Mouse (Mus musculus) neutrophil, adult 5-6 weeks (primary cell): ENCODE data around the gene Gm10722. TPM values are rescaled to one million over a fixed set of nuclear protein-coding genes. Genes with fewer than 3 reads are reported as not detected.
A peak's percentile ranks its signal among the peaks of the same experiment; 100 is the strongest.
"Not testable (repeated sequence)": the region's sequence is repeated elsewhere in the genome, so short reads cannot be mapped to it uniquely, and the experiment has no call there.

Experiments used
- ATAC-seq: fragments of 151-379, 151-347 bp; 2 replicates; pipeline ENCODE4 v1.8.0; 2017; ENCODE audit warnings: mild to moderate bottlenecking, moderate TSS enrichment; ENCODE audit not compliant: insufficient number of reproducible peaks, poor library complexity, low FRiP score, severe bottlenecking; ENCODE audit errors: extremely low read depth
- total RNA-seq: library from RNA; stranded (forward); fragments of 200-1000 nt; gene quantifications from 2 replicates; pipeline ENCODE4 v1.2.3, GENCODE M21; 2017

The Gm10722 gene
- total RNA-seq, result 10.5 and 17.4 TPM in 2 replicates

DNA sequence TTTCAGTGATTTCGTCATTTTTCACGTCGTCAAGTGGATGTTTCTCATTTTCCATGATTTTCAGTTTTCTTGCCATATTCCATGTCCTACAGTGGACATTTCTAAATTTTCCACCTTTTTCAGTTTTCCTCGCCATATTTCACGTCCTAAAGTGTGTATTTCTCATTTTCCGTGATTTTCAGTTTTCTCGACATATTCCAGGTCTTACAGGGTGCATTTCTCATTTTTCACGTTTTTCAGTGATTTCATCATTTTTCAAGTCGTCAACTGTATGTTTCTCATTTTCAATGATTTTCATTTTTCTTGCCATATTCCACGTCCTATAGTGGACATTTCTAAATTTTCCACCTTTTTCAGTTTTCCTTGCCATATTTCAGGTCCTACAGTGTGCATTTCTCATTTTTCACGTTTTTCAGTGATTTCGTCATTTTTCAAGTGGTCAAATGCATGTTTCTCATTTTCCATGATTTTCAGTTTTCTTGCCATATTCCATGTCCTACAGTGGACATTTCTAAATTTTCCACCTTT lies at the start of gene Gm10722:
TSS of gene Gm10722 (plus strand) at position 478 of the 528 bp plus-strand sequence.
- not testable (repeated sequence) for ATAC-seq

DNA sequence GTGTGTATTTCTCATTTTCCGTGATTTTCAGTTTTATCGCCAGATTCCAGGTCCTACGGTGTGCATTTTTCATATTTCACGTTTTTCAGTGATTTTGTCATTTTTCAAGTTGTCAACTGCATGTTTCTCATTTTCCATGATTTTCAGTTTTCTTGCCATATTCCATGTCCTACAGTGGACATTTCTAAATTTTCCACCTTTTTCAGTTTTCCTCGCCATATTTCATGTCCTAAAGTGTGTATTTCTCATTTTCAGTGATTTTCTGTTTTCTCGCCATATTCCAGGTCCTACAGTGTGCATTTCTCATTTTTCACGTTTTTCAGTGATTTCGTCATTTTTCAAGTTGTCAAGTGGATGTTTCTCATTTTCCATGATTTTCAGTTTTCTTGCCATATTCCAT lies 284 bp downstream of the Gm10722 start:
- not testable (repeated sequence) for ATAC-seq

DNA sequence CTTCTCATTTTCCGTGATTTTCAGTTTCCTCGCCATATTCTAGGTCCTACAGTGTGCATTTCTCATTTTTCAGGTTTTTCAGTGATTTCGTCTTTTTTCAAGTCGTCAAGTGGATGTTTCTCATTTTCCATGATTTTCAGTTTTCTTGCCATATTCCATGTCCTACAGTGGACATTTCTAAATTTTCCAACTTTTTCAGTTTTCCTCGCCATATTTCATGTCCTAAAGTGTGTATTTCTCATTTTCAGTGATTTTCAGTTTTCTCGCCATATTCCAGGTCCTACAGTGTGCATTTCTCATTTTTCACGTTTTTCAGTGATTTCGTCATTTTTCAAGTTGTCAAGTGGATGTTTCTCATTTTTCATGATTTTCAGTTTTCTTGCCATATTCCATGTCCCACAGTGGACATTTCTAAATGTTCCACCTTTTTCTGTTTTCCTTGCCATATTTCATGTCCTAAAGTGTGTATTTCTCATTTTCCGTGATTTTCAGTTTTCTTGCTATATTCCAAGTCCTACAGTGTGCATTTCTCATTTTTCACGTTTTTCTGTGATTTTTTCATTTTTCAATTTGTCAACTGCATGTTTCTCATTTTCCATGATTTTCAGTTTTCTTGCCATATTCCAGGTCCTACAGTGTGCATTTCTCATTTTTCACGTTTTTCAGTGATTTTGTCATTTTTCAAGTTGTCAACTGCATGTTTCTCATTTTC lies 1.4 kb downstream of the Gm10722 start:
- peak; percentile 22; the same call in 1 of the 2 replicates for ATAC-seq

DNA sequence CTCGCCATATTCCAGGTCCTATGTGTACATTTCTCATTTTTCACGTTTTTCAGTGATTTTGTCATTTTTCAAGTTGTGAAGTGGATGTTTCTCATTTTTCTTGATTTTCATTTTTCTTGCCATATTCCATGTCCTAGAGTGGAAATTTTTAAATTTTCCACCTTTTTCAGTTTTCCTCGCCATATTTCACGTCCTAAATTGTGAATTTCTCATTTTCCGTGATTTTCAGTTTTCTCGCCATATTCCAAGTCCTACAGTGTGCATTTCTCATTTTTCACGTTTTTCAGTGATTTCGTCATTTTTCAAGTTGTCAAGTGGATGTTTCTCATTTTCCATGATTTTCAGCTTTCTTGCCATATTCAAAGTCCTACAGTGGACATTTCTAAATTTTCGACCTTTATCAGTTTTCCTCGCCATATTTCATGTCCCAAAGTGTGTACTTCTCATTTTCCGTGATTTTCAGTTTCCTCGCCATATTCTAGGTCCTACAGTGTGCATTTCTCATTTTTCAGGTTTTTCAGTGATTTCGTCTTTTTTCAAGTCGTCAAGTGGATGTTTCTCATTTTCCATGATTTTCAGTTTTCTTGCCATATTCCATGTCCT lies 2.2 kb downstream of the Gm10722 start, which contains the start of gene Gm11168:
TSS of gene Gm11168 (plus strand) at position 553 of the 603 bp plus-strand sequence.
- ATAC-seq, result not testable (repeated sequence)

DNA sequence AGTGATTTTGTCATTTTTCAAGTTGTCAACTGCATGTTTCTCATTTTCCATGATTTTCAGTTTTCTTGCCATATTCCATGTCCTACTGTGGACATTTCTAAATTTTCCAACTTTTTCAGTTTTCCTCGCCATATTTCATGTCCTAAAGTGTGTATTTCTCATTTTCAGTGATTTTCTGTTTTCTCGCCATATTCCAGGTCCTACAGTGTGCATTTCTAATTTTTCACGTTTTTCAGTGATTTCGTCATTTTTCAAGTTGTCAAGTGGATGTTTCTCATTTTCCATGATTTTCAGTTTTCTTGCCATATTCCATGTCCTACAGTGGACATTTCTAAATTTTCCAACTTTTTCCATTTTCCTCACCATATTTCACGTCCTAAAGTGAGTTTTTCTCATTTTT lies 5.5 kb downstream of the Gm10722 start:
- peak; percentile 27 for ATAC-seq

DNA sequence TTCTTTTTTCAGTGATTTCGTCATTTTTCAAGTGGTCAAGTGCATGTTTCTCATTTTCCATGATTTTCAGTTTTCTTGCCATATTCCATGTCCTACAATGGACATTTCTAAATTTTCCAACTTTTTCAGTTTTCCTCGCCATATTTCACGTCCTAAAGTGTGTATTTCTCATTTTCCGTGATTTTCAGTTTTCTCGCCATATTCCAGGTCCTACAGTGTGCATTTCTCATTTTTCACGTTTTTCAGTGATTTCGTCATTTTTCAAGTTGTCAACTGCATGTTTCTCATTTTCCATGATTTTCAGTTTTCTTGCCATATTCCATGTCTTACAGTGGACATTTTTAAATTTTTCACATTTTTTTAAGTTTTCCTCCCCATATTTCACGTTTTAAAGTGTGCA lies 5.9 kb downstream of the Gm10722 start:
- ATAC-seq, result not testable (repeated sequence)

DNA sequence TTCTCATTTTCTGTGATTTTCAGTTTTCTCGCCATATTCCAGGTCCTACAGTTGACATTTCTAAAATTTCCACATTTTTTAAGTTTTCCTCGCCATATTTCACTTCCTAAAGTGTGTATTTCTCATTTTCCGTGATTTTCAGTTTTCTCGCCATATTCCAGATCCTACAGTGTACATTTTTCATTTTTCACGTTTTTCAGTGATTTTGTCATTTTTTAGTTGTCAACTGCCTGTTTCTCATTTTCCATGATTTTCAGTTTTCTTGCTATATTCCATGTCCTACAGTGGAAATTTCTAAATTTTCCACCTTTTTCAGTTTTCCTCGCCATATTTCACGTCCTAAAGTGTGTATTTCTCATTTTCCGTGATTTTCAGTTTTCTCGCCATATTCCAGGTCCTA lies 6.5 kb downstream of the Gm10722 start:
- peak; percentile 21 for ATAC-seq

DNA sequence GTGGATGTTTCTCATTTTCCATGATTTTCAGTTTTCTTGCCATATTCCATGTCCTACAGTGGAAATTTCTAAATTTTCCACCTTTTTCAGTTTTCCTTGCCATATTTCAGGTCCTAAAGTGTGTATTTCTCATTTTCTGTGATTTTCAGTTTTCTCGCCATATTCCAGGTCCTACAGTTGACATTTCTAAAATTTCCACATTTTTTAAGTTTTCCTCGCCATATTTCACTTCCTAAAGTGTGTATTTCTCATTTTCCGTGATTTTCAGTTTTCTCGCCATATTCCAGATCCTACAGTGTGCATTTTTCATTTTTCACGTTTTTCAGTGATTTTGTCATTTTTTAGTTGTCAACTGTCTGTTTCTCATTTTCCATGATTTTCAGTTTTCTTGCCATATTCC lies 8.6 kb downstream of the Gm10722 start:
- ATAC-seq, result peak; percentile 13

DNA sequence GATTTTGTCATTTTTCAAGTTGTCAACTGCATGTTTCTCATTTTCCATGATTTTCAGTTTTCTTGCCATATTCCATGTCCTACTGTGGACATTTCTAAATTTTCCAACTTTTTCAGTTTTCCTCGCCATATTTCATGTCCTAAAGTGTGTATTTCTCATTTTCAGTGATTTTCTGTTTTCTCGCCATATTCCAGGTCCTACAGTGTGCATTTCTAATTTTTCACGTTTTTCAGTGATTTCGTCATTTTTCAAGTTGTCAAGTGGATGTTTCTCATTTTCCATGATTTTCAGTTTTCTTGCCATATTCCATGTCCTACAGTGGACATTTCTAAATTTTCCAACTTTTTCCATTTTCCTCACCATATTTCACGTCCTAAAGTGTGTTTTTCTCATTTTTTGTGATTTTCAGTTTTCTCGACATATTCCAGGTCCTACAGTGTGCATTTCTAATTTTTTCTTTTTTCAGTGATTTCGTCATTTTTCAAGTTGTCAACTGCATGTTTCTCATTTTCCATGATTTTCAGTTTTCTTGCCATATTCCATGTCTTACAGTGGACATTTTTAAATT lies 11.4 kb downstream of the Gm10722 start:
- peak; percentile 43 for ATAC-seq

DNA sequence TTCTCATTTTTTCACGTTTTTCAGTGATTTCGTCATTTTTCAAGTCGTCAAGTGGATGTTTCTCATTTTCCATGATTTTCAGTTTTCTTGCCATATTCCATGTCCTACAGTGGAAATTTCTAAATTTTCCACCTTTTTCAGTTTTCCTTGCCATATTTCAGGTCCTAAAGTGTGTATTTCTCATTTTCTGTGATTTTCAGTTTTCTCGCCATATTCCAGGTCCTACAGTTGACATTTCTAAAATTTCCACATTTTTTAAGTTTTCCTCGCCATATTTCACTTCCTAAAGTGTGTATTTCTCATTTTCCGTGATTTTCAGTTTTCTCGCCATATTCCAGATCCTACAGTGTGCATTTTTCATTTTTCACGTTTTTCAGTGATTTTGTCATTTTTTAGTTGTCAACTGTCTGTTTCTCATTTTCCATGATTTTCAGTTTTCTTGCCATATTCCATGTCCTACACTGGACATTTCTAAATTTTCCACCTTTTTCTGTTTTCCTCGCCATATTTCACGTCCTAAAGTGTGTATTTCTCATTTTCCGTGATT lies 12.1 kb downstream of the Gm10722 start, which contains the start of gene Gm10721:
TSS of gene Gm10721 (plus strand) at position 408 of the 547 bp plus-strand sequence.
- ATAC-seq, result peak; percentile 23

DNA sequence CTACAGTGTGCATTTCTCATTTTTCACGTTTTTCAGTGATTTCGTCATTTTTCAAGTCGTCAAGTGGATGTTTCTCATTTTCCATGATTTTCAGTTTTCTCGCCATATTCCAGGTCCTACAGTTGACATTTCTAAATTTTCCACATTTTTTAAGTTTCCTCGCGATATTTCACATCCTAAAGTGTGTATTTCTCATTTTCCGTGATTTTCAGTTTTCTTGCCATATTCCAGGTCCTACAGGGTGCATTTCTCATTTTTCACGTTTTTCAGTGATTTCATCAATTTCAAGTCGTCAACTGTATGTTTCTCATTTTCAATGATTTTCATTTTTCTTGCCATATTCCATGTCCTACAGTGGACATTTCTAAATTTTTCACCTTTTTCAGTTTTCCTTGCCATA lies 14.6 kb downstream of the Gm10722 start, which contains the start of gene Gm10720:
TSS of gene Gm10720 (plus strand) at position 301 of the 400 bp plus-strand sequence.
- ATAC-seq, result not testable (repeated sequence)

DNA sequence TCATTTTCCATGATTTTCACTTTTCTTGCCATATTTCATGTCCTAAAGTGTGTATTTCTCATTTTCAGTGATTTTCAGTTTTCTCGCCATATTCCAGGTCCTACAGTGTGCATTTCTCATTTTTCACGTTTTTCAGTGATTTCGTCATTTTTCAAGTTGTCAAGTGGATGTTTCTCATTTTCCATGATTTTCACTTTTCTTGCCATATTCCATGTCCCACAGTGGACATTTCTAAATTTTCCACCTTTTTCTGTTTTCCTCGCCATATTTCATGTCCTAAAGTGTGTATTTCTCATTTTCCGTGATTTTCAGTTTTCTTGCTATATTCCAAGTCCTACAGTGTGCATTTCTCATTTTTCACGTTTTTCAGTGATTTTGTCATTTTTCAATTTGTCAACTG lies 15.2 kb downstream of the Gm10722 start:
- not testable (repeated sequence) for ATAC-seq

DNA sequence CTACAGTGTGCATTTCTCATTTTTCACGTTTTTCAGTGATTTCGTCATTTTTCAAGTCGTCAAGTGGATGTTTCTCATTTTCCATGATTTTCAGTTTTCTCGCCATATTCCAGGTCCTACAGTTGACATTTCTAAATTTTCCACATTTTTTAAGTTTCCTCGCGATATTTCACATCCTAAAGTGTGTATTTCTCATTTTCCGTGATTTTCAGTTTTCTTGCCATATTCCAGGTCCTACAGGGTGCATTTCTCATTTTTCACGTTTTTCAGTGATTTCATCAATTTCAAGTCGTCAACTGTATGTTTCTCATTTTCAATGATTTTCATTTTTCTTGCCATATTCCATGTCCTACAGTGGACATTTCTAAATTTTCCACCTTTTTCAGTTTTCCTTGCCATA lies 16.4 kb downstream of the Gm10722 start, which contains the start of gene Gm10719:
TSS of gene Gm10719 (plus strand) at position 301 of the 400 bp plus-strand sequence.
- not testable (repeated sequence) for ATAC-seq

DNA sequence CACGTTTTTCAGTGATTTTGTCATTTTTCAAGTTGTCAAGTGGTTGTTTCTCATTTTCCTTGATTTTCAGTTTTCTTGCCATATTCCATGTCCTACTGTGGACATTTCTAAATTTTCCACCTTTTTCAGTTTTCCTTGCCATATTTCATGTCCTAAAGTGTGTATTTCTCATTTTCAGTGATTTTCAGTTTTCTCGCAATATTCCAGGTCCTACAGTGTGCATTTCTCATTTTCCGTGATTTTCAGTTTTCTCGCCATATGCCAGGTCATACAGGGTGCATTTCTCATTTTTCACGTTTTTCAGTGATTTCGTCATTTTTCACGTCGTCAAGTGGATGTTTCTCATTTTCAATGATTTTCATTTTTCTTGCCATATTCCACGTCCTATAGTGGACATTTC lies 18.2 kb downstream of the Gm10722 start:
- ATAC-seq, result not testable (repeated sequence)

DNA sequence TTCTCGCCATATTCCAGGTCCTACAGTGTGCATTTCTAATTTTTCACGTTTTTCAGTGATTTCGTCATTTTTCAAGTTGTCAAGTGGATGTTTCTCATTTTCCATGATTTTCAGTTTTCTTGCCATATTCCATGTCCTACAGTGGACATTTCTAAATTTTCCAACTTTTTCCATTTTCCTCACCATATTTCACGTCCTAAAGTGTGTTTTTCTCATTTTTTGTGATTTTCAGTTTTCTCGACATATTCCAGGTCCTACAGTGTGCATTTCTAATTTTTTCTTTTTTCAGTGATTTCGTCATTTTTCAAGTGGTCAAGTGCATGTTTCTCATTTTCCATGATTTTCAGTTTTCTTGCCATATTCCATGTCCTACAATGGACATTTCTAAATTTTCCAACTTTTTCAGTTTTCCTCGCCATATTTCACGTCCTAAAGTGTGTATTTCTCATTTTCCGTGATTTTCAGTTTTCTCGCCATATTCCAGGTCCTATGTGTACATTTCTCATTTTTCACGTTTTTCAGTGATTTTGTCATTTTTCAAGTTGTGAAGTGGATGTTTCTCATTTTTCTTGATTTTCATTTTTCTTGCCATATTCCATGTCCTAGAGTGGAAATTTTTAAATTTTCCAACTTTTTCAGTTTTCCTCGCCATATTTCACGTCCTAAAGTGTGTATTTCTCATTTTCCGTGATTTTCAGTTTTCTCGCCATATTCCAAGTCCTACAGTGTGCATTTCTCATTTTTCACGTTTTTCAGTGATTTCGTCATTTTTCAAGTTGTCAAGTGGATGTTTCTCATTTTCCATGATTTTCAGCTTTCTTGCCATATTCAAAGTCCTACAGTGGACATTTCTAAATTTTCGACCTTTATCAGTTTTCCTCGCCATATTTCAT lies 19.4 kb downstream of the Gm10722 start:
- peak; percentile 41 for ATAC-seq

DNA sequence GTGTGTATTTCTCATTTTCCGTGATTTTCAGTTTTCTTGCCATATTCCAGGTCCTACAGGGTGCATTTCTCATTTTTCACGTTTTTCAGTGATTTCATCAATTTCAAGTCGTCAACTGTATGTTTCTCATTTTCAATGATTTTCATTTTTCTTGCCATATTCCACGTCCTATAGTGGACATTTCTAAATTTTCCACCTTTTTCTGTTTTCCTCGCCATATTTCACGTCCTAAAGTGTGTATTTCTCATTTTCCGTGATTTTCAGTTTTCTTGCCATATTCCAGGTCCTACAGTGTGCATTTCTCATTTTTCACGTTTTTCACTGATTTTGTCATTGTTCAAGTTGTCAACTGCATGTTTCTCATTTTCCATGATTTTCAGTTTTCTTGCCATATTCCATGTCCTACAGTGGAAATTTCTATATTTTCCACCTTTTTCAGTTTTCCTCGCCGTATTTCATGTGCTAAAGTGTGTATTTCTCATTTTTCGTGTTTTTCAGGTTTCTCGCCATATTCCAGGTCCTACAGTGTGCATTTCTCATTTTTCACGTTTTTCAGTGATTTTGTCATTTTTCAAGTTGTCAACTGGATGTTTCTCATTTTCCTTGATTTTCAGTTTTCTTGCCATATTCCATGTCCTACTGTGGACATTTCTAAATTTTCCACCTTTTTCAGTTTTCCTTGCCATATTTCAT lies 21.7 kb downstream of the Gm10722 start:
- ATAC-seq, result not testable (repeated sequence)

DNA sequence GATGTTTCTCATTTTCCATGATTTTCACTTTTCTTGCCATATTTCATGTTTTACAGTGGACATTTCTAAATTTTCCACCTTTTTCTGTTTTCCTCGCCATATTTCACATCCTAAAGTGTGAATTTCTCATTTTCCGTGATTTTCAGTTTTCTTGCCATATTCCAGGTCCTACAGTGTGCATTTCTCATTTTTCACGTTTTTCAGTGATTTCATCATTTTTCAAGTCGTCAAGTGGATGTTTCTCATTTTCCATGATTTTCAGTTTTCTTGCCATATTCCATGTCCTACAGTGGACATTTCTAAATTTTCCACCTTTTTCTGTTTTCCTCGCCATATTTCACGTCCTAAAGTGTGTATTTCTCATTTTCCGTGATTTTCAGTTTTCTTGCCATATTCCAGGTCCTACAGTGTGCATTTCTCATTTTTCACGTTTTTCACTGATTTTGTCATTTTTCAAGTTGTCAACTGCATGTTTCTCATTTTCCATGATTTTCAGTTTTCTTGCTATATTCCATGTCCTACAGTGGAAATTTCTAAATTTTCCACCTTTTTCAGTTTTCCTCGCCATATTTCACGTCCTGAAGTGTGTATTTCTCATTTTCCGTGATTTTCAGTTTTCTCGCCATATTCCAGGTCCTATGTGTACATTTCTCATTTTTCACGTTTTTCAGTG lies 22.7 kb downstream of the Gm10722 start, which contains the start of gene Gm10718:
TSS of gene Gm10718 (plus strand) at position 236 of the 673 bp plus-strand sequence.
- ATAC-seq, result not testable (repeated sequence)
